Mouse (Mus musculus) forebrain, embryonic 13.5 days (tissue): ENCODE data around the gene Zfp661. TPM values are rescaled to one million over a fixed set of nuclear protein-coding genes. Genes with fewer than 3 reads are reported as not detected.
"Not testable (repeated sequence)": the region's sequence is repeated elsewhere in the genome, so short reads cannot be mapped to it uniquely, and the experiment has no call there.

Experiments used
- ATAC-seq: fragments of 200-750 bp; cut with Nextera tagmentation; 2 replicates; pipeline ENCODE4 v1.8.0; 2017
- H3K27ac ChIP-seq: fragments of 300-500 bp; sonication (generic); 2 replicates; pipeline ENCODE4 v1.5.1; 2015; ENCODE audit warnings: inconsistent platforms, mild to moderate bottlenecking, moderate library complexity
- H3K27me3 ChIP-seq: fragments of 300-500 bp; sonication (generic); 2 replicates; pipeline ENCODE4 v1.6.1; 2015; ENCODE audit warnings: mild to moderate bottlenecking, inconsistent platforms
- H3K36me3 ChIP-seq: fragments of 300-500 bp; sonication (generic); 2 replicates; pipeline ENCODE4 v1.6.1; 2015; ENCODE audit warnings: mild to moderate bottlenecking, inconsistent platforms; ENCODE audit not compliant: poor library complexity, severe bottlenecking
- H3K4me1 ChIP-seq: fragments of 300-500 bp; sonication (generic); 2 replicates; pipeline ENCODE4 v1.6.1; 2015; ENCODE audit warnings: inconsistent platforms
- H3K4me2 ChIP-seq: fragments of 300-500 bp; sonication (generic); 2 replicates; pipeline ENCODE4 v1.6.1; 2015; ENCODE audit warnings: inconsistent platforms, mild to moderate bottlenecking, moderate library complexity
- H3K4me3 ChIP-seq: fragments of 300-500 bp; sonication (generic); 2 replicates; pipeline ENCODE4 v1.5.1; 2015; ENCODE audit warnings: mild to moderate bottlenecking, inconsistent platforms
- H3K9ac ChIP-seq: fragments of 300-500 bp; sonication (generic); 2 replicates; pipeline ENCODE4 v1.6.1; 2015; ENCODE audit warnings: mild to moderate bottlenecking, inconsistent platforms
- H3K9me3 ChIP-seq: fragments of 300-500 bp; sonication (generic); replicated peaks from 2 replicates; pipeline ENCODE4 v1.6.1; 2016; ENCODE audit warnings: inconsistent platforms
- WGBS: fragments of 180-500 bp; shearing (Covaris S2); methylation state at CpG from one replicate; pipeline ENCODE4 v1.1.7; 2015; 5-methylcytosine and 5-hydroxymethylcytosine counted together
- polyA plus RNA-seq: library from polyadenylated mRNA; unstranded; fragments of >200 nt; fragmentation: Nextera tagmentation; extraction: Ambion mirVana; gene quantifications from 2 replicates; pipeline ENCODE4 v1.2.1, GENCODE M21; 2015

The Zfp661 gene
- polyA plus RNA-seq, 1 experiment from 2014 or later, result 9.4 TPM

GRCm38 (mm10) chr2:127608234-127608633 is 21.3 kb upstream of the Zfp661 start:
- 50% methylated on average over 3 of the region's 3 CpGs for whole genome bisulfite sequencing
- Histone ChIP-seq H3K27ac (no peak overlapping the region), H3K9ac (no peak overlapping the region), H3K4me2 (no peak overlapping the region), H3K27me3 (no peaks in the 10 kb centered on the region), H3K9me3 (no peaks in the 10 kb centered on the region), H3K4me1 (peaks cover 5% of the 10 kb centered on the region; the same call in 1 of the 2 replicates), H3K36me3 (peaks cover 33% of the 10 kb centered on the region), H3K4me3 (no peak overlapping the region)
- ATAC-seq, result 0 out of 2 replicates have a peak, but pooled peaks have one; percentile 30

DNA sequence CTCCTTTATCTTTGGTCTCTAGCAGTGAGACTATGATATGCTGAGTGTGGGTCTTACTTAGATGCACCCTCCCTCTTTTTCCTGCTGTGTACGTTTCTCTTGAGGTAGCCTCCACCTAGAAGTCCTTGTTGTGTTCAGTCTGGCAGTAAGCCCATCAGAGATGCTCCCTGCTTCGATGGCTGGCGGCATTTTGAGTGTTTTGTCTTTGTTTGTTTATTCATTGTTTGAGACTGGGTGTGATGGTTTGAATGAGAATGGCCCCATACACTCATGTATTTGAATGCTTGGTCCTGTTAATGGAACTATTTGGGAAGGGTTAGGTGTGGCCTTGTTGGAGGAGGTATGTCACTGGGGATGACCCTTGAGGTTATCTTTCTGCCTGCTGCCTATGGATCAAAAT is 18.3 kb upstream of the Zfp661 start:
- no peak for ATAC-seq
- H3K27ac ChIP-seq, result no peak overlapping the region
- H3K27me3 ChIP-seq, result no peaks in the 10 kb centered on the region
- H3K4me3 ChIP-seq, result no peak overlapping the region
- H3K36me3 ChIP-seq, result peaks cover 63% of the 10 kb centered on the region
- H3K9ac ChIP-seq, result no peak overlapping the region
- H3K9me3 ChIP-seq, result no peaks in the 10 kb centered on the region
- no peak overlapping the region for H3K4me2 ChIP-seq
- WGBS, result 94% methylated on average over 3 of the region's 3 CpGs
- H3K4me1 ChIP-seq, result peaks cover 5% of the 10 kb centered on the region; the same call in 1 of the 2 replicates

DNA sequence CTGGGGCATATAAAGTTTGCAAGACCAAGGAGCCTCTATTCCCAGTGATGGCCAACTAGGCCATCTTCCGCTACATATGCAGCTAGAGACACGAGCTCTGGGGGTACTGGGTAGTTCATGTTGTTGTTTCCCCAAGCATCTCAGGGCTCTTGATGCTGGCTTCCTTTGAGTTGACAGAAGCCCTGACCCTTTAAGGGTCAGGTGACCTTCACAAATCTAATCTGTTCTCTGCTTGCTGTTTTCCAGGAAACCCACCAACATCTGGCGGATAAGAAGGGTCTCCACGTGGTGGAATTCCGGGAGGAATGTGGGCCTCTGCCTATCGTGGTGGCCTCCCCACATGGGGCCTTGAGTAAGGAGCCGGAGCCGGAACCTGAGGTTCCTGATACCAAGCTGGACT is 16.5 kb upstream of the Zfp661 start:
- H3K27ac ChIP-seq, H3K9ac ChIP-seq, H3K27me3 ChIP-seq, H3K4me2 ChIP-seq, ATAC-seq, H3K9me3 ChIP-seq, H3K4me1 ChIP-seq, H3K4me3 ChIP-seq: not testable (repeated sequence)
- WGBS, result 98% methylated on average over 6 of the region's 8 CpGs
- peaks cover 81% of the 10 kb centered on the region for H3K36me3 ChIP-seq

DNA sequence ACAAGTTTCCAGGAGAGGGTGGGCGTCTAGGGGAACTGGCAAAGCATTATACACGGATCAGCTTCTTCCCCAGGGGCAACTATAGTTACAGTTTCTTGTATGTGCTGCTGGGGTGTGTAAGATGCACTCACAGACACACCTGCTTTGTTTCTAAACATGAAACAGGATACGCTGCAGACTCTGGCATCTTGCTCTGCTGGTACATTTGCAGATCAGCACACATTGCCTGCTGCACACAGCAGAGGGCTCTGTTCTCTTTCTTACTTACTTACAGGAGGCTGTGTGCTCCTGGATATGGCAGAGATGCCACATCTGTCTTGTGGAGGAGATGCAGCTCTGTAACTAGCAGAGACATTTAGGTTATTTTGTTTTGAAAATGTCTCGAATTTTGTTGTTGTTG is 3.9 kb upstream of the Zfp661 start:
- Histone ChIP-seq H3K36me3 (peaks cover 50% of the 10 kb centered on the region), H3K4me3 (no peak overlapping the region), H3K9me3 (no peaks in the 10 kb centered on the region), H3K4me2 (no peak overlapping the region), H3K27ac (no peak overlapping the region), H3K4me1 (peaks cover 20% of the 10 kb centered on the region), H3K9ac (no peak overlapping the region), H3K27me3 (0 out of 2 replicates have a peak, but pooled peaks cover 2% of the 10 kb centered on the region)
- 82% methylated on average over 4 of the region's 4 CpGs for WGBS
- ATAC-seq, result no peak

DNA sequence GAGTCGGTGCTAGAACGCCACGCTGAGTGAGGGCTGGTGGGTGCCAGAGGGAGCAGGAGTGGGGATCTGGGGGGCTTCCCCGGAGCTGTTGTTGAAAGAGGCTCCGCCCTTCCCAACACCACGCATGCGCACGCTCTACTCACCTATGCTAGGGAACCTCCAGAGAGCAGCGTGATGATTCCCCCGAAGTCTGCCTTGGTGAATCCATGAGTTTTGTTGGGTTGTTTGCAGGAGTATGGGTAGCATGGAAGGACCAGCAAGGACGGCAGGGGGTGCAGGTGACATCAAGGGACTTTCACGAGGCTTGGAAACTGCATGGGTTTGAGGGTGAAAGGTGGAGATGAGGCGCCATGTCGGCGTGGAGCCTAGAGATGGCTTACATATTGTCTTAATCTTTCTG is 3.3 kb upstream of the Zfp661 start:
- Histone ChIP-seq H3K4me2 (no peak overlapping the region), H3K9ac (no peak overlapping the region), H3K9me3 (no peaks in the 10 kb centered on the region), H3K27ac (no peak overlapping the region), H3K4me3 (no peak overlapping the region), H3K4me1 (peaks cover 20% of the 10 kb centered on the region), H3K36me3 (peaks cover 44% of the 10 kb centered on the region), H3K27me3 (0 out of 2 replicates have a peak, but pooled peaks cover 3% of the 10 kb centered on the region)
- no peak for ATAC-seq
- WGBS, result 86% methylated on average over 15 of the region's 15 CpGs

DNA sequence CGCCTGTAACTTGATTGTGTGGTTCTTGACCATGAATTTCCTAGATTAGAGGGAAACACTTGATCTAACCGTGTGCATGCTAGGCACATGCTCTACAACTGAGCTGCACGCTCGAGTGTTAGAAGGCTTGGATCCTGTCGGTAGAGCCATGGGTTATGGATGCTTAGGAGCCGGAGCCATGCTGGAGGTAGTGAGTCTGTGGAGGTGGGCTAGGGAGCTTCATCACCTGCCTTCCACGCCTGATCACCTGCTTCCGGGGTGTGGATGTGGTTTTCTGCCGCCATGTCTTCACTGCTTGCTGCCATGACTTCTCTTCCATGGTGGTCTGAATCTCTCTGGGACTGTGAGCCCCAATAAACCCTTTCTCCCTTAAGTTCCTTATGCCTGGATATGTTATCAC is 2.0 kb upstream of the Zfp661 start:
- no peak for ATAC-seq
- Histone ChIP-seq H3K4me2 (0 out of 2 replicates have a peak overlapping the region, but pooled peaks have one; percentile 3), H3K27ac (no peak overlapping the region), H3K9ac (0 out of 2 replicates have a peak overlapping the region, but pooled peaks have one; percentile 83), H3K4me3 (no peak overlapping the region), H3K36me3 (peaks cover 30% of the 10 kb centered on the region), H3K4me1 (peaks cover 26% of the 10 kb centered on the region), H3K27me3 (0 out of 2 replicates have a peak, but pooled peaks cover 3% of the 10 kb centered on the region), H3K9me3 (no peaks in the 10 kb centered on the region)
- 89% methylated on average over 9 of the region's 9 CpGs for WGBS

DNA sequence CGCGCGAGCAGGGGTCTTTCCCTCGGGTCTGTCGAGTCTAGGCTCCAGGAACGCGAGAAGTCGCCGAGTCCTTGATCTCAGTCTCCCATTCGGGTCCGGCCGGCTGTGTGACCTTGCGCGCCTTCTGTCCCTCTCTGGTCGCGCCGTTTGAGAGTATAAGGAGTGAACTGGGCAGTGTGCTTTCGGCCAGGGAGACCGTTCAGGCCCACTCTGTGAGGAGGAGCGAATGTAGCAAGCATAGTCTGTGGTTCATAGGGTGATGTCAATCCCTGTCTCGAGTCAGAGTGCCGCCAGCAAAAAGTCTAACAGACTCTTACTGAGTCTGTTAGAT is 585 bp upstream of the Zfp661 start:
- H3K4me1 ChIP-seq, result peaks cover 33% of the 10 kb centered on the region
- H3K4me3 ChIP-seq, result peak overlapping the region; percentile 93
- peak overlapping the region; percentile 90; the same call in 1 of the 2 replicates for H3K27ac ChIP-seq
- H3K27me3 ChIP-seq, result 0 out of 2 replicates have a peak, but pooled peaks cover 3% of the 10 kb centered on the region
- WGBS, result under 1% methylated on average over 22 of the region's 22 CpGs
- H3K9me3 ChIP-seq, result no peaks in the 10 kb centered on the region
- H3K9ac ChIP-seq, result peak overlapping the region; percentile 83
- ATAC-seq, result no peak
- H3K4me2 ChIP-seq, result peak overlapping the region; percentile 86
- peaks cover 19% of the 10 kb centered on the region for H3K36me3 ChIP-seq

GRCm38 (mm10) chr2:127584436-127584858 is 2.4 kb downstream of the Zfp661 start:
- Histone ChIP-seq H3K36me3 (peaks cover 9% of the 10 kb centered on the region; the same call in 1 of the 2 replicates), H3K27ac (no peak overlapping the region), H3K4me3 (peak overlapping the region; percentile 73), H3K4me2 (peak overlapping the region; percentile 81), H3K9me3 (no peaks in the 10 kb centered on the region), H3K27me3 (0 out of 2 replicates have a peak, but pooled peaks cover 3% of the 10 kb centered on the region), H3K9ac (peak overlapping the region; percentile 76), H3K4me1 (peaks cover 33% of the 10 kb centered on the region)
- peak; percentile 86 for ATAC-seq
- under 1% methylated on average over 24 of the region's 24 CpGs for WGBS

DNA sequence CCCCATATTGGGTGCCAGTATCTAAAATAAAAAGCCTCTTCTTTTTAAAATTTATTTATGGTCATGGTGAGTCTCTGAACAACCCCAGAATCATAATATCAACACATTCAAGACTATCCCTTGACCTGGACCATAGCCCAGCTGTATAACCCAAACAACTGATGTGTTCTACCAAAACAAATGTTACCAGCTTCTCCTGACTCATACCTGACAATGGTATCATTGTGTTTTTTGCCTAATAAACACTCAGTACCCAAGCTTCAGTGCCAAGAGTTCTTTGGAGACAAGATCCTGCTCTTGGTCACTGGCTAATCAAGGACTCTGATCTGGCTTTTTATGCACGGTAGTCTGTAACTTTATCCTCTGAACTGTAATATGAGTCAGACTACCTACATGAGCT is 13.6 kb downstream of the Zfp661 start:
- Histone ChIP-seq H3K36me3 (peaks cover 29% of the 10 kb centered on the region), H3K27ac (no peak overlapping the region), H3K9me3 (0 out of 2 replicates have a peak, but pooled peaks cover 8% of the 10 kb centered on the region), H3K27me3 (0 out of 2 replicates have a peak, but pooled peaks cover 4% of the 10 kb centered on the region), H3K9ac (no peak overlapping the region), H3K4me2 (no peak overlapping the region), H3K4me1 (no peaks in the 10 kb centered on the region), H3K4me3 (no peak overlapping the region)
- ATAC-seq, result no peak
- WGBS, result 87% methylated on average over 1 of the region's 1 CpGs

- 0 out of 2 replicates have a peak overlapping the region, but pooled peaks have one; percentile 11 for H3K27ac ChIP-seq
- H3K4me2 ChIP-seq, result peak overlapping the region; percentile 50
- peaks cover 33% of the 10 kb centered on the region for H3K27me3 ChIP-seq
- H3K36me3 ChIP-seq, result no peaks in the 10 kb centered on the region
- H3K9me3 ChIP-seq, result no peaks in the 10 kb centered on the region
- 17% methylated on average over 18 of the region's 18 CpGs for WGBS
- peak overlapping the region; percentile 28 for H3K4me3 ChIP-seq
- H3K9ac ChIP-seq, result 0 out of 2 replicates have a peak overlapping the region, but pooled peaks have one; percentile 18
- H3K4me1 ChIP-seq, result peaks cover 6% of the 10 kb centered on the region; the same call in 1 of the 2 replicates
- peak; percentile 100 for ATAC-seq
Observed at GRCm38 (mm10) chr2:127559070-127559966, 27.6 kb downstream of the Zfp661 start.

DNA sequence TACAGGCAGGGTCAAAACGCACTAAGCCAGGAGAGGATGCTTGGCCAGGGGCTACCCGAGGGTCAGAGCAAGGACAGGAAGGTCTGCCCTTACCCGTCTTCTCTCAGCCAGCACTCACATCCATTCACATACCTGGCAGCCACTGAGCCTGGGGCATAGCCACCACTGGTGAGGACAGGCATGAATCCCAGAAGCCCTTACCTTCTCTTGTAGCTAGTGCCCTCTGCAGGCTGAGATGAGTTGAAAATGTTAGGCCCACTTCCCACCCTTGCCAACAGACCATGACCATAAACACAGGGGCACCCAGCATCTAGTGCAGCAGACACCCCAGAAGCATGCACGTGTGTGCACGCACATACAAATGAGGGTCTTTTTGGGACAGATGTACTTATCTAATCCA is 35.8 kb downstream of the Zfp661 start:
- peak; percentile 43; the same call in 1 of the 2 replicates for ATAC-seq
- Histone ChIP-seq H3K27ac (no peak overlapping the region), H3K4me2 (no peak overlapping the region), H3K4me1 (no peaks in the 10 kb centered on the region), H3K9me3 (no peaks in the 10 kb centered on the region), H3K4me3 (no peak overlapping the region), H3K9ac (no peak overlapping the region), H3K27me3 (peaks cover 9% of the 10 kb centered on the region), H3K36me3 (no peaks in the 10 kb centered on the region)
- 57% methylated on average over 5 of the region's 5 CpGs for WGBS

DNA sequence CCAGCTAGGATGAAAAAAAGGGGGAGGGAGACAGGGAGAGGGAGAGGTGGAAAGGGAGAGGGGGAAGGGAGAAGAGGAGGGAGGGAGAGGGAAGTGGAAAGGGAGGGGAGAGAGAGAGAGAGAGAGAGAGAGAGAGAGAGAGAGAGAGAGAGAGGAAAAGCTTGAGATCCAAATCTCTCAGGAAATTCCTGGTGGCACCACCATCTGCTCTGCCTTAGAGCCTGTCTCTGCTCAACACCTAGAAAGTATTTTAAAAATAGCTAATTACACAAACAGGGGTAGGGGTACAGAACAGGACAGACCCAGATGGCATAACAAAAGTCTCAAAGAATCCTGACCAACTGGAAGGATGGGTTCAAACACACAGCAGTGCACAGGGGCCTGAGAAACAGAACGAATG is 36.4 kb downstream of the Zfp661 start:
- H3K9ac ChIP-seq, result no peak overlapping the region
- H3K27ac ChIP-seq, result no peak overlapping the region
- H3K4me2 ChIP-seq, result no peak overlapping the region
- peaks cover 9% of the 10 kb centered on the region for H3K27me3 ChIP-seq
- H3K4me1 ChIP-seq, result no peaks in the 10 kb centered on the region
- H3K36me3 ChIP-seq, result no peaks in the 10 kb centered on the region
- ATAC-seq, result no peak
- H3K4me3 ChIP-seq, result no peak overlapping the region
- 70% methylated on average over 1 of the region's 1 CpGs for WGBS
- H3K9me3 ChIP-seq, result no peaks in the 10 kb centered on the region
